Mouse (Mus musculus) C2C12 (cell line): Measurements from ENCODE around the gene Hcls1.

Source experiments
- CTCF ChIP-seq: IDR thresholded peaks from one replicate; pipeline ENCODE4 v1.5.1; 2011; ENCODE audit not compliant: control insufficient read depth, insufficient read depth, insufficient read length
- FOSL1 ChIP-seq: IDR thresholded peaks from one replicate; pipeline ENCODE4 v1.8.0; 2011; ENCODE audit warnings: mild to moderate bottlenecking, low read length; ENCODE audit not compliant: poor library complexity, insufficient read depth, severe bottlenecking
- MAX ChIP-seq: IDR thresholded peaks from one replicate; pipeline ENCODE4 v1.6.1; 2011; ENCODE audit warnings: mild to moderate bottlenecking, control low read depth
- MYOD1 ChIP-seq: IDR thresholded peaks from one replicate; pipeline ENCODE4 v1.6.1; 2011; ENCODE audit warnings: low read depth; ENCODE audit not compliant: control insufficient read depth, insufficient read length
- MYOG ChIP-seq: IDR thresholded peaks from one replicate; pipeline ENCODE4 v1.6.1; 2011; ENCODE audit not compliant: control insufficient read depth, insufficient read length; ENCODE audit errors: extremely low read depth
- USF1 ChIP-seq: IDR thresholded peaks from one replicate; pipeline ENCODE4 v1.6.1; 2011; ENCODE audit warnings: low read depth, mild to moderate bottlenecking, control low read depth, moderate library complexity

DNA sequence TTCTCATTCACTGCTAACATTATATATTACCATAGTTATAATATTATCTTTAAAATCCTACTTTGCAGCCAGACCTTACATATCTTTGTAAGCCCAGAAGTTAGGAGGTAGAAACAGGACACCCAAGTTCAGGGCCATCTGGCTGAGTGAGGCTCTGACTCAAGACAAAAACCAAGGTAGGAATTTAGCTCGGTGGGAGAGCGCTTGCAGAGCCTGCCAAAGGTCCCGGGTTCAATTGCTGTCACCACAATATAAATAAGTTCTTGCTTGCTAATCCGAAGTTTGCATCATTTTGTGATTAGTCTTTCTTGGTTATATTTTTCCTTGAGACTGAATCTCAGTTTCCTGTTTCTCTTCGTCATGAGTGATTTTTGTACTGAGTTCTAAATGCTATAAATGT is 31.6 kb upstream of the Hcls1 start:
- TF ChIP-seq MAX, result no peak
- TF ChIP-seq CTCF, result no peak
- no peak for TF ChIP-seq USF1
- TF ChIP-seq MYOG, result no peak
- TF ChIP-seq FOSL1, result no peak
- no peak for TF ChIP-seq MYOD1
